Mouse (Mus musculus) C2C12 (cell line): Measurements from ENCODE around the gene Cux2.

Experiments
- CEBPB ChIP-seq: IDR thresholded peaks from one replicate; pipeline ENCODE4 v1.6.1; 2011; ENCODE audit warnings: low read depth, mild to moderate bottlenecking, control low read depth, moderate library complexity
- CTCF ChIP-seq: IDR thresholded peaks from one replicate; pipeline ENCODE4 v1.5.1; 2011; ENCODE audit not compliant: control insufficient read depth, insufficient read depth, insufficient read length
- FOSL1 ChIP-seq: IDR thresholded peaks from one replicate; pipeline ENCODE4 v1.8.0; 2011; ENCODE audit warnings: mild to moderate bottlenecking, low read length; ENCODE audit not compliant: poor library complexity, insufficient read depth, severe bottlenecking
- MAX ChIP-seq: IDR thresholded peaks from one replicate; pipeline ENCODE4 v1.6.1; 2011; ENCODE audit warnings: mild to moderate bottlenecking, control low read depth
- MYOD1 ChIP-seq: IDR thresholded peaks from one replicate; pipeline ENCODE4 v1.6.1; 2011; ENCODE audit warnings: low read depth; ENCODE audit not compliant: control insufficient read depth, insufficient read length
- USF1 ChIP-seq: IDR thresholded peaks from one replicate; pipeline ENCODE4 v1.6.1; 2011; ENCODE audit warnings: low read depth, mild to moderate bottlenecking, control low read depth, moderate library complexity

DNA sequence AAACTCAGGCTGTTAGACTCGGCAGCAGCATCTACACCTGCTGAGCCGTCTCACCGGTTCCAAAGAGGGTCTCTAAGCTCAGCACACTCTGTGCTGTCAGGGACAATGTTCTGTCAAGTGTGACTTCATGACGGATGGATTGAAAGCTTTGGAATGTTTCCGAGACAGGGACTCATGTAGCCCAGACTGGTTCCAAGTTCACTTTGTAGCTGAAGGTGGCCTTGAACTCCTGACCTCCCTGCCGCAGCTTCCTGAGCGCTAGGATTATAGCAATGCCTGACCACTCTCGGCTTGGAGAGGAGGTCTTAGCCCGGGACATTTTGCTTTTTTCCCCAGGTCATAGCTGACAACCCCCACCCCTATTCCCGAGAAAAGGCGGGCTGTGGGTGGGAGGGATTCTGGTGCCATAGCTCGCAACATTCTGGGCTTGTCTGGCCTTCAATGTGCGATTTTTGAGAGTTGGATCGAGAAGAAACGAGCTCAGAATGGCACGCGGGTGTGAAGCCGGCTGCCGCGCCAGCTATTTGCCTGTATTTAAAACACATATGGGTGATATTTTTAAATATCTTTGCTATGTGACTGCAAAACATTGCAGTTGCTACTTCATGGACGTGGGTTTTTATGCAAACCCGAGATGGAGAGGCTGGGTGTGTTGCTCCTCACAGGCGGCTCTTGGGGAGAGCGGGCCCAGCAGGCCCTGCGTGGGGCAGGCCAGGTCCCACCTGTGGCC, 13.5 kb upstream of the Cux2 start:
- TF ChIP-seq CTCF (no peak), MAX (no peak), USF1 (no peak), MYOD1 (no peak), FOSL1 (no peak), CEBPB (no peak)
